Mouse (Mus musculus): Measurements from ENCODE around the gene Rbp1.

The Rbp1 gene

DNA sequence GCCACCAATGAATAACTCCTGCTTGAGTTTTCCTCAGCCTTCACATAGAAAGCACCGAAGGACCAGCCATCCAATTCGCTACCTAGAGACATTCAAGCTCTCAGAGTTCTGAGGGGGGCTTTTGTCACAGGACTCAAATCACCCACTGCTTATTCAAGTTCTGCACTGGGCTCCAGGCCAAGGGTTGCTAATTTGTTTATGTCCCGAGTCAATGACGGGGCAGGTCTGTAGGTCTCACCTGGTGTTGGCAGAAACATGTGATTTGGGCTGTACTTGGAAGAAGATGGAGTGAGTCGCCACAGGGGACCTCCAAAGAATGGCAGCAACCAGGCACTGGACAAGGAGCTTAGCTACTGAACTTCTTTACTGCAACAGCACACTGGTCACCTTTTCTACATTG is 68.3 kb downstream of the Rbp1 start:
- in situ Hi-C loops (cut with MboI, MseI) = loop anchor here (25.0 kb wide), 1 partner anchor 954 kb away; no protein-coding TSS in a partner anchor

DNA sequence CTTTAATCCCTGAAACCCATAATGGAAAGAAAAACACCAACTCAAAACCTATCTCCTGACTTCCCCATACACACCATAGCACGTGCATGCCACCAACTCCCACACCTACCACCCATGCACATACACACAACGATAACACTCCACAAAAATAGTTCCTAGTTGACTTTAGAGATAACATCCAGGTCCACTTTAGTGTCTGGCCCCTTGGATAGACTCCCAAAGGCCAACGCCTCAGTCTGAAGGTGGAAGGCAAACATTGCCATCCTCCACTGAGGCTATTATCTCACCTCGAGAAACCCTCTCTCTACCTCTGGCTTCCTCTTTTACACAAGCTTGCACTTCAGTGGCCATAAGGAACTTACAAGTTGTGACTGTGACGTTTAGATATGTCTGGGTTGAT is 69.5 kb downstream of the Rbp1 start:
- in situ Hi-C loops (cut with MboI, MseI) = loop anchor here (25.0 kb wide), 1 partner anchor 955 kb away; no protein-coding TSS in a partner anchor

DNA sequence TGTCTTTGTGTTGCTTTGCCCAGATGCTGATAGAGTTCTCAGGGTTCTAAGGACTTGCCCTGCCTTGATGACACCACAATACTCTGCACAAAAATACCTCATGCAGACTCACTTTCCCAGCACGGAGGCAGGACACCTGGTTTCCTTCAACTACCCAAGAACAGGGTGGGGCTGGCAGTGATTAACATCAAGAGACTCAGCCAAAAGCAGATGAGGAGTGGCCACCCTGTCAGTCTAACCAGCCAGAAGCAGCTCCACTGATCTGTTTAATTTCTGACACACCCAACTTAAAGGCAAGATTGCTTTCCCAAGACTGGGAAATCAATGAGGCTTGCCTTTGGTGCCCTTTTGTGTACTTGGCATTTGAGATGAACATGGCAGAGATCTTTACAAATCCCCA is 70.1 kb downstream of the Rbp1 start:
- in situ Hi-C loops (cut with MboI, MseI) = loop anchor here (25.0 kb wide), 1 partner anchor 956 kb away; no protein-coding TSS in a partner anchor
